Mouse (Mus musculus) cortical plate, adult 2 months (tissue): ENCODE results near the gene Gm20532.

Source experiments
- CTCF ChIP-seq: fragments of 200-500 bp; IDR thresholded peaks from 2 replicates; pipeline ENCODE4 v1.5.1; 2011; ENCODE audit warnings: mild to moderate bottlenecking, control low read depth, low read length; ENCODE audit not compliant: insufficient read depth; ENCODE audit errors: extremely low read depth
- POLR2A ChIP-seq: fragments of 200-500 bp; IDR thresholded peaks from 2 replicates; pipeline ENCODE4 v1.6.1; 2011; ENCODE audit warnings: mild to moderate bottlenecking, low read length, control low read depth; ENCODE audit not compliant: insufficient read depth; ENCODE audit errors: extremely low read depth

- TF ChIP-seq CTCF: no peak
- no peak for TF ChIP-seq POLR2A
These were observed 45.1 kb upstream of the Gm20532 start for GRCm38 (mm10) chr2:26541258-26541910.
